Mouse (Mus musculus): ENCODE measurements around the gene Arid3c.
"Not testable (repeated sequence)": the region's sequence is repeated elsewhere in the genome, so short reads cannot be mapped to it uniquely, and the experiment has no call there.

DNA sequence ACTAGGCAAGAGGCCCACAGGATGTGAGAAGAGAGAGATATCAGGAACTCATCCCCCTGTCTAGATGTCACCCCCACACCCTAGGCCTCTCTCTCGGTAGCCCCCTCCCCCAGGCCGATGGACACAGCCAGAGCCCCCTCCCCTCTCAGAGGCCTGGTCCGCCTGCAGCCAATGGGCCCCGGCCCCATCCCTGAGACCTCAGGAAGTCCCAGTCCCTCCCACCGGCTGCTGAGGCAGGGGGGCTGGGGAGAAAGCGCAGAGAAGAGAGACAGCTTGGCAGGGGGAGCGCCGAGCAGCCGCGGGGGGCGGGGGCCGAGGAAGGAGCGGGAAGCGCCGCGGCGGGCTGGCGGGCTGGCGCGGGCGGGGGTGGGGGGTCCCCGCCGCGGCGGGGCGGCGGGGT is 47.6 kb downstream of the Arid3c start:
- not testable (repeated sequence) for TF ChIP-seq CTCF, EP300 (IDR thresholded peaks at IDR 0.05; ENCODE audit: low read depth)

Measured in heart, postnatal 0 days (tissue).